Mouse (Mus musculus) retina, embryonic 14.5 days (tissue): Measurements from ENCODE around the gene Gm3138.
"Not testable (repeated sequence)": the region's sequence is repeated elsewhere in the genome, so short reads cannot be mapped to it uniquely, and the experiment has no call there.

Source experiments
- DNase-seq: peaks from one replicate; pipeline ENCODE4 v3.0.0-alpha.2; 2015; ENCODE audit warnings: low spot score

Gm3138 gene

DNA sequence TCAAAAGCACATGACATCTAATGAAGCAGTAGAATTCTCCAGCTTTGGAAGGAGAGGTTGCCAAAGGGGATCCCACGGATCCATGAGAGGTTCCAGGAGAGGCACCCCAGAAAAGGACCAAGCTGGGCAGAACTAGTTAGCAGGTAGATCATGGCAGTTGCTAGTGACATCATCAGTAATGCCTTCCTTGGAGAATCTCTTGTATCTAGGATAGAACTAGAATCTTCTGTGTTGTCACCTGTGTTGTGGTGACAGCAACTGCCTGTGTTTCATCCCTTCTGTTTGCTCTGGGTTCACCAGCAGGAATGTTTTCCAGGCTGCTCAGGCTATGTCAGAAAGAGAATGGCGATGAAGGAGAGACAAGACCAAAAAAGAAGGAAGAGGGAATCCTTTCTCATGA lies at the start of gene Gm3138:
Gm3138 (plus strand) TSS at position 301 of the 400 bp plus-strand sequence.
- not testable (repeated sequence) for DNase-seq

DNA sequence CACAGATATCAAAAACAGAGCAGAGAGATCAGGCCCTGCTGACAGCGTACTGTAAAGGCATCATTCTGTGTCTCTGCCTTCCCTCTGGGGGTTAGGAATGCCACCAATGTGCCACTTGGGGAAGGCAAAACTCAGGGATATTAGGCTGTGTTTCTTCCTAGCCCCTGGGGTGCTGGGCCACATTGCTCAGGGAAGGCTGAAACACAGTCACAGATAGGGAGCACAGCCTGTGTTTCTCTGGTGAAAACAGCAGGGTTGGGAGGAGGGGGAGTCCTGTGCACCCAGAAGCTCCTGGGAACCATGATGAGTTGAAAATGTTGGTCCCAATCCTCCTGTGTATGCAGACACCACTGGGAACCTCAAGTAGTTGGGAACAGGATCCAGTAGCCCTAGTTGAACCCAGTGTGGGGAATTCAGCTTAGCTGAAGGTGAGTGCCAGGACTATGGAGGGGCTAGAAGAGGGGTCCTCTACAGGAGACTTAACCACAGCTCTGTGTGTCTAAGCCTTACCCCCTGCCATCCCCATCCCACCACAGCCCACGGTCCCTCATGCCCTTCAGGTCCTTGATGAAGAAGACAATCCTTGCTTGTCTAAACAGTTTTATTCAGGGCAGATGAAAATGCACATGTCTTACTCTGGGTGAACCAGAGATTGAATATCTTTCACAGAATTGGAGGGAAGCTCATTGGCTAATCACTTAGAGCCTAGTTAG lies 20.0 kb downstream of the Gm3138 start:
- DNase-seq: not testable (repeated sequence)

- not testable (repeated sequence) for DNase-seq
Observed at GRCm38 (mm10) chr14:4279828-4280227, 30.4 kb downstream of the Gm3138 start.
